Mouse (Mus musculus): ENCODE measurements at regions not wholly inside any gene's neighbourhood (a gene's known extent, or its start where the extent isn't known, plus 50 kb on each side); places are given as distances from the start of the nearest gene placed in this dataset.

- no peak overlapping the region for H3ac ChIP-seq (ENCODE audit: control insufficient read depth, insufficient read length, low read depth)
- TF ChIP-seq MYOD1 (IDR thresholded peaks at IDR 0.05; ENCODE audit: control insufficient read depth, insufficient read length, low read depth) (no peak), FOSL1 (IDR thresholded peaks at IDR 0.05; ENCODE audit: insufficient read depth, low read length, poor library complexity, severe bottlenecking) (no peak), MYOG (IDR thresholded peaks at IDR 0.05; ENCODE audit: control insufficient read depth, extremely low read depth, insufficient read length) (no peak), USF1 (IDR thresholded peaks at IDR 0.05; ENCODE audit: low read depth) (no peak), CEBPB (IDR thresholded peaks at IDR 0.05; ENCODE audit: low read depth) (no peak), CTCF (IDR thresholded peaks at IDR 0.05; ENCODE audit: control insufficient read depth, insufficient read depth, insufficient read length) (no peak), MAX (IDR thresholded peaks at IDR 0.05) (no peak)
- no peaks in the 10 kb centered on the region for H3K79me2 ChIP-seq (ENCODE audit: control insufficient read depth, insufficient read depth)
- no peaks in the 10 kb centered on the region for H3K36me3 ChIP-seq (ENCODE audit: control insufficient read depth, insufficient read depth)
- H3K27me3 ChIP-seq (ENCODE audit: control insufficient read depth, insufficient read depth, insufficient read length): peaks cover 6% of the 10 kb centered on the region
- H3K79me3 ChIP-seq (ENCODE audit: low read depth): no peaks in the 10 kb centered on the region
- H3K4me3 ChIP-seq (ENCODE audit: insufficient read depth, poor library complexity, severe bottlenecking): no peak overlapping the region
These were observed 126.0 kb upstream of the Parp11 start for GRCm38 (mm10) chr6:127320600-127320999.

GRCm38 (mm10) chr6:127321031-127321430, 125.6 kb upstream of the Parp11 start:
- Histone ChIP-seq H3K27me3 (ENCODE audit: control insufficient read depth, insufficient read depth, insufficient read length) (peaks cover 6% of the 10 kb centered on the region), H3K4me3 (ENCODE audit: insufficient read depth, poor library complexity, severe bottlenecking) (no peak overlapping the region), H3K79me3 (ENCODE audit: low read depth) (no peaks in the 10 kb centered on the region), H3K36me3 (ENCODE audit: control insufficient read depth, insufficient read depth) (no peaks in the 10 kb centered on the region), H3K79me2 (ENCODE audit: control insufficient read depth, insufficient read depth) (no peaks in the 10 kb centered on the region), H3ac (ENCODE audit: control insufficient read depth, insufficient read length, low read depth) (no peak overlapping the region)
- TF ChIP-seq CEBPB (IDR thresholded peaks at IDR 0.05; ENCODE audit: low read depth): no peak
- no peak for TF ChIP-seq FOSL1 (IDR thresholded peaks at IDR 0.05; ENCODE audit: insufficient read depth, low read length, poor library complexity, severe bottlenecking)
- TF ChIP-seq MYOD1 (IDR thresholded peaks at IDR 0.05; ENCODE audit: control insufficient read depth, insufficient read length, low read depth): no peak
- no peak for TF ChIP-seq CTCF (IDR thresholded peaks at IDR 0.05; ENCODE audit: control insufficient read depth, insufficient read depth, insufficient read length)
- TF ChIP-seq MAX (IDR thresholded peaks at IDR 0.05): no peak
- TF ChIP-seq USF1 (IDR thresholded peaks at IDR 0.05; ENCODE audit: low read depth): no peak
- no peak for TF ChIP-seq MYOG (IDR thresholded peaks at IDR 0.05; ENCODE audit: control insufficient read depth, extremely low read depth, insufficient read length)

- Histone ChIP-seq H3K27me3 (ENCODE audit: control insufficient read depth, insufficient read depth, insufficient read length) (peaks cover 6% of the 10 kb centered on the region), H3K79me2 (ENCODE audit: control insufficient read depth, insufficient read depth) (no peaks in the 10 kb centered on the region), H3K79me3 (ENCODE audit: low read depth) (no peaks in the 10 kb centered on the region), H3K36me3 (ENCODE audit: control insufficient read depth, insufficient read depth) (no peaks in the 10 kb centered on the region), H3K4me3 (ENCODE audit: insufficient read depth, poor library complexity, severe bottlenecking) (no peak overlapping the region), H3ac (ENCODE audit: control insufficient read depth, insufficient read length, low read depth) (no peak overlapping the region)
- TF ChIP-seq USF1 (IDR thresholded peaks at IDR 0.05; ENCODE audit: low read depth) (no peak), MYOG (IDR thresholded peaks at IDR 0.05; ENCODE audit: control insufficient read depth, extremely low read depth, insufficient read length) (no peak), MAX (IDR thresholded peaks at IDR 0.05) (no peak), MYOD1 (IDR thresholded peaks at IDR 0.05; ENCODE audit: control insufficient read depth, insufficient read length, low read depth) (no peak), CEBPB (IDR thresholded peaks at IDR 0.05; ENCODE audit: low read depth) (no peak), CTCF (IDR thresholded peaks at IDR 0.05; ENCODE audit: control insufficient read depth, insufficient read depth, insufficient read length) (no peak), FOSL1 (IDR thresholded peaks at IDR 0.05; ENCODE audit: insufficient read depth, low read length, poor library complexity, severe bottlenecking) (no peak)
These were observed 124.2 kb upstream of the Parp11 start for GRCm38 (mm10) chr6:127322398-127322797.

- Histone ChIP-seq H3K79me2 (ENCODE audit: control insufficient read depth, insufficient read depth) (no peaks in the 10 kb centered on the region), H3ac (ENCODE audit: control insufficient read depth, insufficient read length, low read depth) (no peak overlapping the region), H3K27me3 (ENCODE audit: control insufficient read depth, insufficient read depth, insufficient read length) (peaks cover 6% of the 10 kb centered on the region), H3K36me3 (ENCODE audit: control insufficient read depth, insufficient read depth) (no peaks in the 10 kb centered on the region), H3K79me3 (ENCODE audit: low read depth) (no peaks in the 10 kb centered on the region), H3K4me3 (ENCODE audit: insufficient read depth, poor library complexity, severe bottlenecking) (no peak overlapping the region)
- no peak for TF ChIP-seq CEBPB (IDR thresholded peaks at IDR 0.05; ENCODE audit: low read depth)
- no peak for TF ChIP-seq USF1 (IDR thresholded peaks at IDR 0.05; ENCODE audit: low read depth)
- TF ChIP-seq MYOD1 (IDR thresholded peaks at IDR 0.05; ENCODE audit: control insufficient read depth, insufficient read length, low read depth): no peak
- no peak for TF ChIP-seq FOSL1 (IDR thresholded peaks at IDR 0.05; ENCODE audit: insufficient read depth, low read length, poor library complexity, severe bottlenecking)
- no peak for TF ChIP-seq MAX (IDR thresholded peaks at IDR 0.05)
- peak; percentile 18 for TF ChIP-seq CTCF (IDR thresholded peaks at IDR 0.05; ENCODE audit: control insufficient read depth, insufficient read depth, insufficient read length)
- TF ChIP-seq MYOG (IDR thresholded peaks at IDR 0.05; ENCODE audit: control insufficient read depth, extremely low read depth, insufficient read length): no peak
These were observed 121.7 kb upstream of the Parp11 start for GRCm38 (mm10) chr6:127324984-127325383.

- peaks cover 6% of the 10 kb centered on the region for H3K27me3 ChIP-seq (ENCODE audit: control insufficient read depth, insufficient read depth, insufficient read length)
- TF ChIP-seq CEBPB (IDR thresholded peaks at IDR 0.05; ENCODE audit: low read depth) (no peak), MAX (IDR thresholded peaks at IDR 0.05) (no peak), CTCF (IDR thresholded peaks at IDR 0.05; ENCODE audit: control insufficient read depth, insufficient read depth, insufficient read length) (no peak), USF1 (IDR thresholded peaks at IDR 0.05; ENCODE audit: low read depth) (no peak), FOSL1 (IDR thresholded peaks at IDR 0.05; ENCODE audit: insufficient read depth, low read length, poor library complexity, severe bottlenecking) (no peak), MYOD1 (IDR thresholded peaks at IDR 0.05; ENCODE audit: control insufficient read depth, insufficient read length, low read depth) (no peak), MYOG (IDR thresholded peaks at IDR 0.05; ENCODE audit: control insufficient read depth, extremely low read depth, insufficient read length) (no peak)
These were observed 120.9 kb upstream of the Parp11 start for GRCm38 (mm10) chr6:127325596-127326332.

More at GRCm38 (mm10) chr6:127325596-127326332, 120.9 kb upstream of the Parp11 start:
- H3K79me2 ChIP-seq (ENCODE audit: control insufficient read depth, insufficient read depth): no peaks in the 10 kb centered on the region
- no peak overlapping the region for H3ac ChIP-seq (ENCODE audit: control insufficient read depth, insufficient read length, low read depth)
- no peaks in the 10 kb centered on the region for H3K36me3 ChIP-seq (ENCODE audit: control insufficient read depth, insufficient read depth)
- H3K4me3 ChIP-seq (ENCODE audit: insufficient read depth, poor library complexity, severe bottlenecking): no peak overlapping the region
- H3K79me3 ChIP-seq (ENCODE audit: low read depth): no peaks in the 10 kb centered on the region
